In genomic region chr16:60209151-60209550, GRCm38 (mm10) we compare ENCODE assay signal across 24 mouse cellular contexts.
DNase-seq lines count a peak whose midpoint lies in the region; ATAC-seq and TF ChIP-seq lines count a peak whose summit lies in the region.
"Had no signal": no experiment of that assay in that cellular context is flagged by ENCODE, and none has a peak within 500 bp of the region (broad histone marks: within the 10 kb centered on the region; RNA-seq: fewer than 3 reads in every experiment).

No protein-coding gene starts in this region.

- no peak overlapping the region for H3K27ac ChIP-seq in forebrain, embryonic 13.5 days
- H3K27ac ChIP-seq in forebrain, embryonic 10.5 days, result no peak overlapping the region
- H3K27ac ChIP-seq in midbrain, embryonic 14.5 days (replicated peaks; ENCODE audit: low read depth, low read length), result no peak overlapping the region
- H3K27ac ChIP-seq in midbrain, postnatal 0 days (ENCODE audit: low read depth, low read length), result no peak overlapping the region
- H3K27ac ChIP-seq in forebrain, embryonic 16.5 days (ENCODE audit: low read length), result no peak overlapping the region
- H3K27ac ChIP-seq: embryonic facial prominence, embryonic 10.5 days; embryonic facial prominence, embryonic 13.5 days; gastrocnemius, adult 2 months; hindbrain, embryonic 12.5 days; hindbrain, embryonic 15.5 days had no signal

- H3K4me1 ChIP-seq in forebrain, embryonic 13.5 days, result no peaks in the 10 kb centered on the region
- H3K4me1 ChIP-seq in forebrain, embryonic 10.5 days, result no peaks in the 10 kb centered on the region
- H3K4me1 ChIP-seq in midbrain, embryonic 14.5 days (ENCODE audit: control insufficient read depth, insufficient read depth, low read length), result no peaks in the 10 kb centered on the region
- H3K4me1 ChIP-seq in midbrain, postnatal 0 days (ENCODE audit: insufficient read depth, low read length), result no peaks in the 10 kb centered on the region
- no peaks in the 10 kb centered on the region for H3K4me1 ChIP-seq in forebrain, embryonic 16.5 days (replicated peaks; ENCODE audit: control insufficient read depth, insufficient read depth, low read length)
- H3K4me1 ChIP-seq: embryonic facial prominence, embryonic 10.5 days; embryonic facial prominence, embryonic 13.5 days; hindbrain, embryonic 12.5 days; hindbrain, embryonic 15.5 days had no signal

- no peak overlapping the region for H3K4me3 ChIP-seq in forebrain, embryonic 13.5 days
- no peak overlapping the region for H3K4me3 ChIP-seq in forebrain, embryonic 10.5 days
- no peak overlapping the region for H3K4me3 ChIP-seq in midbrain, embryonic 14.5 days (replicated peaks; ENCODE audit: low read depth, low read length)
- H3K4me3 ChIP-seq in midbrain, postnatal 0 days (ENCODE audit: low read depth, low read length), result no peak overlapping the region
- H3K4me3 ChIP-seq in forebrain, embryonic 16.5 days (replicated peaks; ENCODE audit: low read length), result no peak overlapping the region
- H3K4me3 ChIP-seq: embryonic facial prominence, embryonic 10.5 days; embryonic facial prominence, embryonic 13.5 days; erythroblast, embryonic 14.5 days; gastrocnemius, adult 2 months; hindbrain, embryonic 12.5 days; hindbrain, embryonic 15.5 days had no signal

- no peaks in the 10 kb centered on the region for H3K36me3 ChIP-seq in forebrain, embryonic 13.5 days (ENCODE audit: poor library complexity, severe bottlenecking)
- H3K36me3 ChIP-seq in forebrain, embryonic 10.5 days (replicated peaks), result no peaks in the 10 kb centered on the region
- no peaks in the 10 kb centered on the region for H3K36me3 ChIP-seq in midbrain, embryonic 14.5 days (ENCODE audit: control insufficient read depth, insufficient read depth, low read length)
- no peaks in the 10 kb centered on the region for H3K36me3 ChIP-seq in midbrain, postnatal 0 days (ENCODE audit: insufficient read depth, low read length)
- no peaks in the 10 kb centered on the region for H3K36me3 ChIP-seq in forebrain, embryonic 16.5 days (ENCODE audit: control insufficient read depth, insufficient read depth)
- H3K36me3 ChIP-seq: embryonic facial prominence, embryonic 10.5 days; embryonic facial prominence, embryonic 13.5 days; hindbrain, embryonic 12.5 days; hindbrain, embryonic 15.5 days had no signal

- H3K9ac ChIP-seq in forebrain, embryonic 13.5 days, result no peak overlapping the region
- no peak overlapping the region for H3K9ac ChIP-seq in midbrain, embryonic 14.5 days (replicated peaks; ENCODE audit: low read length)
- H3K9ac ChIP-seq in midbrain, postnatal 0 days (replicated peaks; ENCODE audit: low read length, poor library complexity, severe bottlenecking), result no peak overlapping the region
- no peak overlapping the region for H3K9ac ChIP-seq in forebrain, embryonic 16.5 days (replicated peaks; ENCODE audit: low read depth, low read length)
- H3K9ac ChIP-seq: embryonic facial prominence, embryonic 13.5 days; hindbrain, embryonic 12.5 days; hindbrain, embryonic 15.5 days had no signal

- intact Hi-C loops in left cerebral cortex, postnatal 14 days (cut with DNase I), result no loop called here

- ATAC-seq in forebrain, embryonic 13.5 days, result peak; percentile 65
- no peak for ATAC-seq in midbrain, embryonic 14.5 days (ENCODE audit: low FRiP score, low TSS enrichment)
- no peak for ATAC-seq in midbrain, postnatal 0 days (ENCODE audit: low FRiP score)
- peak; percentile 73 for ATAC-seq in forebrain, embryonic 16.5 days
- ATAC-seq: Patski had no signal

- H3K9me3 ChIP-seq in forebrain, embryonic 13.5 days (replicated peaks), result no peaks in the 10 kb centered on the region
- H3K9me3 ChIP-seq in forebrain, embryonic 10.5 days, result no peaks in the 10 kb centered on the region
- no peaks in the 10 kb centered on the region for H3K9me3 ChIP-seq in midbrain, embryonic 14.5 days (ENCODE audit: control insufficient read depth, low read length)
- H3K9me3 ChIP-seq in midbrain, postnatal 0 days (ENCODE audit: low read length), result no peaks in the 10 kb centered on the region
- no peaks in the 10 kb centered on the region for H3K9me3 ChIP-seq in forebrain, embryonic 16.5 days (ENCODE audit: control insufficient read depth, low read length)
- H3K9me3 ChIP-seq: embryonic facial prominence, embryonic 10.5 days; embryonic facial prominence, embryonic 13.5 days; hindbrain, embryonic 12.5 days; hindbrain, embryonic 15.5 days had no signal

- TF ChIP-seq CTCF in midbrain, postnatal 0 days (IDR thresholded peaks at IDR 0.05), result no peak

- H3K4me2 ChIP-seq in forebrain, embryonic 13.5 days, result no peak overlapping the region
- no peak overlapping the region for H3K4me2 ChIP-seq in midbrain, embryonic 14.5 days (ENCODE audit: low read length)
- H3K4me2 ChIP-seq in midbrain, postnatal 0 days (ENCODE audit: low read depth, low read length, poor library complexity, severe bottlenecking), result no peak overlapping the region
- no peak overlapping the region for H3K4me2 ChIP-seq in forebrain, embryonic 16.5 days (ENCODE audit: low read length)
- H3K4me2 ChIP-seq: embryonic facial prominence, embryonic 13.5 days; heart, embryonic 11.5 days; hindbrain, embryonic 12.5 days; hindbrain, embryonic 15.5 days had no signal

- no peaks in the 10 kb centered on the region for H3K27me3 ChIP-seq in forebrain, embryonic 13.5 days
- no peaks in the 10 kb centered on the region for H3K27me3 ChIP-seq in forebrain, embryonic 10.5 days (ENCODE audit: poor library complexity, severe bottlenecking)
- H3K27me3 ChIP-seq in midbrain, embryonic 14.5 days (ENCODE audit: control insufficient read depth, insufficient read depth, low read length), result no peaks in the 10 kb centered on the region
- no peaks in the 10 kb centered on the region for H3K27me3 ChIP-seq in midbrain, postnatal 0 days (ENCODE audit: insufficient read depth, low read length)
- no peaks in the 10 kb centered on the region for H3K27me3 ChIP-seq in forebrain, embryonic 16.5 days (replicated peaks; ENCODE audit: control insufficient read depth, insufficient read depth, low read length)
- H3K27me3 ChIP-seq: embryonic facial prominence, embryonic 13.5 days; hindbrain, embryonic 12.5 days; hindbrain, embryonic 15.5 days; Patski had no signal

- DNase-seq in forebrain, embryonic 10.5 days (ENCODE audit: extremely low spot score, low spot score), result no peak
- DNase-seq in midbrain, embryonic 14.5 days, result peak; percentile 12
- DNase-seq in midbrain, postnatal 0 days (ENCODE audit: low spot score), result no peak
- DNase-seq in left cerebral cortex, postnatal 14 days (ENCODE audit: low spot score in 2 of 2), result no peak
- no peak for DNase-seq in urinary bladder, postnatal 14 days (ENCODE audit: low spot score)
- DNase-seq: adrenal gland, postnatal 10 days; adrenal gland, postnatal 36 days; cerebellum, adult 11 months; cerebellum, adult 8-10 months; cerebellum, postnatal 10 days; cerebellum, postnatal 36 days; embryo, embryonic 11 days; gastrocnemius, adult 2 months; gastrocnemius, postnatal 14 days; heart, adult 11 months had no signal

Comparison
In these comparisons a context has a peak if more than half of its experiments do, and no peak if none do; other contexts are left out.
1. ATAC-seq: peak in forebrain, embryonic 13.5 days (single experiment) and forebrain, embryonic 16.5 days (single experiment); none in midbrain, embryonic 14.5 days (single experiment) and midbrain, postnatal 0 days (single experiment).